Mouse (Mus musculus) MEL (cell line): ENCODE results near the gene Bphl. TPM values are rescaled to one million over a fixed set of nuclear protein-coding genes. Genes with fewer than 3 reads are reported as not detected.
A peak's percentile ranks its signal among the peaks of the same experiment; 100 is the strongest.

ENCODE experiments used
- DNase-seq: peaks from one replicate; pipeline ENCODE4 v3.0.0; 2011; ENCODE audit warnings: low read depth, low spot score
- H3K27ac ChIP-seq: 2 replicates; pipeline ENCODE4 v1.5.1; 2012; ENCODE audit warnings: low read depth, mild to moderate bottlenecking, control low read depth, low read length, moderate library complexity; ENCODE audit not compliant: control insufficient read depth
- H3K27me3 ChIP-seq, 2 experiments: fragments of 150-350 bp in 1 of 2; sonication (generic) in 1 of 2; 2 replicates each; pipeline ENCODE4 v1.6.1; 2012; ENCODE audit warnings: low read length in 2 of 2, mild to moderate bottlenecking in 2 of 2, improper control_type of control experiment in 1 of 2, moderate library complexity in 1 of 2; ENCODE audit not compliant: insufficient read depth in 2 of 2, control insufficient read depth in 1 of 2
- H3K36me3 ChIP-seq, 2 experiments: 2 replicates each; pipeline ENCODE4 v1.6.1; 2012 to 2014; ENCODE audit warnings: low read length in 2 of 2, improper control_type of control experiment in 1 of 2, inconsistent platforms in 1 of 2, mild to moderate bottlenecking in 1 of 2; ENCODE audit not compliant: insufficient read depth in 2 of 2, control insufficient read depth in 1 of 2
- H3K4me1 ChIP-seq, 2 experiments: fragments of 150-350 bp in 1 of 2; sonication (generic) in 1 of 2; 2 replicates each; pipeline ENCODE4 v1.6.1; 2012; ENCODE audit warnings: low read length in 2 of 2, improper control_type of control experiment in 1 of 2, mild to moderate bottlenecking in 1 of 2; ENCODE audit not compliant: insufficient read depth in 2 of 2, control insufficient read depth in 1 of 2
- H3K4me3 ChIP-seq, 2 experiments: fragments of 150-350 bp in 1 of 2; sonication (generic) in 1 of 2; 2 replicates each; pipeline ENCODE4 v1.5.1; 2012; ENCODE audit warnings: low read depth in 2 of 2, low read length in 2 of 2, mild to moderate bottlenecking in 2 of 2, moderate library complexity in 2 of 2, control low read depth in 1 of 2, improper control_type of control experiment in 1 of 2; ENCODE audit not compliant: control insufficient read depth in 1 of 2, insufficient read depth in 1 of 2
- H3K79me2 ChIP-seq: 2 replicates; pipeline ENCODE4 v1.6.1; 2012; ENCODE audit warnings: mild to moderate bottlenecking, low read length, moderate library complexity; ENCODE audit not compliant: control insufficient read depth, poor library complexity, insufficient read depth
- H3K9ac ChIP-seq: 2 replicates; pipeline ENCODE4 v1.6.1; 2012; ENCODE audit warnings: low read depth, mild to moderate bottlenecking, control low read depth, low read length, moderate library complexity; ENCODE audit not compliant: control insufficient read depth, poor library complexity, severe bottlenecking
- H3K9me3 ChIP-seq: fragments of 150-350 bp; sonication (generic); replicated peaks from 2 replicates; pipeline ENCODE4 v1.6.1; 2012; ENCODE audit warnings: mild to moderate bottlenecking, low read length, improper control_type of control experiment, moderate library complexity; ENCODE audit not compliant: insufficient read depth
- BHLHE40 ChIP-seq: IDR thresholded peaks from 2 replicates; pipeline ENCODE4 v1.6.1; 2012; ENCODE audit warnings: low read depth, mild to moderate bottlenecking, inconsistent platforms, low read length, improper control_type of control experiment, borderline replicate concordance
- CTCF ChIP-seq, 3 experiments: IDR thresholded peaks in 2 of 3; conservative IDR thresholded peaks in 1 of 3; 2 replicates each; pipeline ENCODE4 v1.5.1; 2011 to 2012; ENCODE audit warnings: low read length in 3 of 3, low read depth in 2 of 3, mild to moderate bottlenecking in 2 of 3, improper control_type of control experiment in 1 of 3, inconsistent platforms in 1 of 3, mixed read lengths in 1 of 3, moderate library complexity in 1 of 3; ENCODE audit not compliant: control insufficient read depth in 1 of 3, insufficient read depth in 1 of 3, poor library complexity in 1 of 3, severe bottlenecking in 1 of 3
- E2F4 ChIP-seq: IDR thresholded peaks from 2 replicates; pipeline ENCODE4 v1.6.1; 2011; ENCODE audit warnings: low read depth, low read length, improper control_type of control experiment, borderline replicate concordance
- ELF1 ChIP-seq: IDR thresholded peaks from 2 replicates; pipeline ENCODE4 v1.6.1; 2014; ENCODE audit warnings: low read depth, mild to moderate bottlenecking, inconsistent platforms, low read length, improper control_type of control experiment, moderate library complexity
- EP300 ChIP-seq, 2 experiments: IDR thresholded peaks; 2 replicates each; pipeline ENCODE4 v1.6.1; 2011; ENCODE audit warnings: improper control_type of control experiment in 2 of 2, low read length in 2 of 2, low read depth in 1 of 2, mild to moderate bottlenecking in 1 of 2
- ETS1 ChIP-seq: IDR thresholded peaks from 2 replicates; pipeline ENCODE4 v1.6.1; 2012; ENCODE audit warnings: low read depth, mild to moderate bottlenecking, inconsistent platforms, low read length, improper control_type of control experiment, moderate library complexity
- GABPA ChIP-seq: IDR thresholded peaks from 2 replicates; pipeline ENCODE4 v1.6.1; 2012; ENCODE audit warnings: low read depth, mild to moderate bottlenecking, inconsistent platforms, low read length, improper control_type of control experiment, moderate library complexity
- GATA1 ChIP-seq: IDR thresholded peaks from 2 replicates; pipeline ENCODE4 v1.6.1; 2011; ENCODE audit warnings: low read depth, low read length, improper control_type of control experiment
- HCFC1 ChIP-seq: IDR thresholded peaks from 2 replicates; pipeline ENCODE4 v1.6.1; 2012; ENCODE audit warnings: low read depth, mild to moderate bottlenecking, inconsistent platforms, low read length, improper control_type of control experiment, moderate library complexity
- MAFK ChIP-seq: IDR thresholded peaks from 2 replicates; pipeline ENCODE4 v1.6.1; 2011; ENCODE audit warnings: low read depth, mild to moderate bottlenecking, low read length, improper control_type of control experiment, borderline replicate concordance
- MAX ChIP-seq: IDR thresholded peaks from 2 replicates; pipeline ENCODE4 v1.6.1; 2011; ENCODE audit warnings: low read length, improper control_type of control experiment
- MAZ ChIP-seq: IDR thresholded peaks from 2 replicates; pipeline ENCODE4 v1.6.1; 2012; ENCODE audit warnings: low read depth, mild to moderate bottlenecking, inconsistent platforms, low read length, improper control_type of control experiment
- MXI1 ChIP-seq: IDR thresholded peaks from 2 replicates; pipeline ENCODE4 v1.6.1; 2011; ENCODE audit warnings: mild to moderate bottlenecking, low read depth, low read length, improper control_type of control experiment
- MYB ChIP-seq: IDR thresholded peaks from 2 replicates; pipeline ENCODE4 v1.6.1; 2011; ENCODE audit warnings: mild to moderate bottlenecking, low read depth, low read length, improper control_type of control experiment
- MYC ChIP-seq: IDR thresholded peaks from 2 replicates; pipeline ENCODE4 v1.6.1; 2011; ENCODE audit warnings: low read depth, mild to moderate bottlenecking, low read length, improper control_type of control experiment, moderate library complexity
- NELFE ChIP-seq: IDR thresholded peaks from 2 replicates; pipeline ENCODE4 v1.6.1; 2011; ENCODE audit warnings: low read depth, low read length, improper control_type of control experiment
- POLR2A ChIP-seq, 2 experiments: IDR thresholded peaks; 2 replicates each; pipeline ENCODE4 v1.6.1; 2011 to 2012; ENCODE audit warnings: low read length in 2 of 2, mild to moderate bottlenecking in 2 of 2, control low read depth in 1 of 2, improper control_type of control experiment in 1 of 2, low read depth in 1 of 2, moderate library complexity in 1 of 2; ENCODE audit not compliant: control insufficient read depth in 1 of 2, insufficient read depth in 1 of 2, poor library complexity in 1 of 2
- POLR2AphosphoS2 ChIP-seq: IDR thresholded peaks from 2 replicates; pipeline ENCODE4 v1.6.1; 2011; ENCODE audit warnings: low read length, improper control_type of control experiment
- RAD21 ChIP-seq: IDR thresholded peaks from 2 replicates; pipeline ENCODE4 v1.6.1; 2011; ENCODE audit warnings: mild to moderate bottlenecking, low read depth, low read length, improper control_type of control experiment
- RCOR1 ChIP-seq: IDR thresholded peaks from 2 replicates; pipeline ENCODE4 v1.6.1; 2012; ENCODE audit warnings: low read depth, mild to moderate bottlenecking, inconsistent platforms, low read length, improper control_type of control experiment
- SIN3A ChIP-seq: IDR thresholded peaks from 2 replicates; pipeline ENCODE4 v1.6.1; 2012; ENCODE audit warnings: low read length, improper control_type of control experiment, inconsistent platforms
- SMC3 ChIP-seq: IDR thresholded peaks from 2 replicates; pipeline ENCODE4 v1.6.1; 2011; ENCODE audit warnings: low read depth, low read length, improper control_type of control experiment
- TAL1 ChIP-seq: IDR thresholded peaks from 2 replicates; pipeline ENCODE4 v1.6.1; 2012; ENCODE audit warnings: mild to moderate bottlenecking, inconsistent platforms, low read length, moderate library complexity, mixed read lengths
- TBP ChIP-seq: IDR thresholded peaks from 2 replicates; pipeline ENCODE4 v1.8.0; 2011; ENCODE audit warnings: low read depth, low read length, improper control_type of control experiment
- TCF12 ChIP-seq: IDR thresholded peaks from 2 replicates; pipeline ENCODE4 v1.6.1; 2014; ENCODE audit warnings: low read depth, mild to moderate bottlenecking, inconsistent platforms, low read length, improper control_type of control experiment, moderate library complexity
- UBTF ChIP-seq: IDR thresholded peaks from 2 replicates; pipeline ENCODE4 v1.6.1; 2012; ENCODE audit warnings: low read depth, mild to moderate bottlenecking, inconsistent platforms, low read length, improper control_type of control experiment, moderate library complexity, borderline replicate concordance; ENCODE audit not compliant: insufficient read depth
- USF1 ChIP-seq: IDR thresholded peaks from 2 replicates; pipeline ENCODE4 v1.6.1; 2014; ENCODE audit warnings: low read depth, mild to moderate bottlenecking, inconsistent platforms, low read length, improper control_type of control experiment, moderate library complexity
- USF2 ChIP-seq, 2 experiments: IDR thresholded peaks; 2 replicates each; pipeline ENCODE4 v1.6.1; 2011 to 2012; ENCODE audit warnings: improper control_type of control experiment in 2 of 2, low read length in 2 of 2, borderline replicate concordance in 1 of 2, inconsistent platforms in 1 of 2, low read depth in 1 of 2, mild to moderate bottlenecking in 1 of 2; ENCODE audit not compliant: insufficient read depth in 1 of 2
- ZNF384 ChIP-seq: IDR thresholded peaks from 2 replicates; pipeline ENCODE4 v1.6.1; 2012; ENCODE audit warnings: low read depth, mild to moderate bottlenecking, inconsistent platforms, low read length, improper control_type of control experiment
- polyA plus RNA-seq, 2 experiments: library from polyadenylated mRNA; stranded (reverse) in 1 of 2; unstranded in 1 of 2; fragments of >175 nt in 1 of 2; fragments of >200 nt in 1 of 2; gene quantifications; 2 replicates each; pipeline versions ENCODE4 v1.2.1 to v1.2.4; 2012; ENCODE audit warnings: low replicate concordance in 2 of 2, low read depth in 1 of 2; ENCODE audit not compliant: insufficient read length in 2 of 2, insufficient read depth in 1 of 2, missing spikeins in 1 of 2
- total RNA-seq: library from RNA; depleted of rRNA; stranded (reverse); fragments of 300-350 nt; gene quantifications from 2 replicates; pipeline ENCODE4 v1.2.3, GENCODE M21; 2012

The Bphl gene
- total and polyA plus RNA-seq, 3 experiments, result 6.5 to 7.7 TPM; not detected in 1

- TF ChIP-seq MAZ, result no peak
- TF ChIP-seq MAX, result no peak
- no peak for TF ChIP-seq MYB
- no peak for TF ChIP-seq MAFK
- no peak for TF ChIP-seq POLR2A (IDR thresholded peaks at IDR 0.05; ENCODE audit: control insufficient read depth in 1 of 2, insufficient read depth in 1 of 2, low read depth in 1 of 2, low read length in 2 of 2, poor library complexity in 1 of 2)
- peak; percentile 9; the same call in 1 of the 2 replicates for TF ChIP-seq HCFC1
- TF ChIP-seq RAD21, result no peak
- no peak for TF ChIP-seq ZNF384
- TF ChIP-seq EP300 (IDR thresholded peaks at IDR 0.05; ENCODE audit: low read depth in 1 of 2, low read length in 2 of 2), result peak; percentile 62 to 77
- no peak for TF ChIP-seq SMC3
- TF ChIP-seq GATA1, result peak; percentile 81
- peak; percentile 89 for TF ChIP-seq GABPA
- no peak for TF ChIP-seq MXI1
- TF ChIP-seq E2F4, result no peak
- TF ChIP-seq MYC, result no peak
- TF ChIP-seq, all 39 proteins: peak for 8
These were observed 79.1 kb downstream of the Bphl start (continued) for GRCm38 (mm10) chr13:34116508-34116907.

GRCm38 (mm10) chr13:34118816-34119215 is 81.4 kb downstream of the Bphl start:
- peak; percentile 89 for DNase-seq
- no peaks in the 10 kb centered on the region for H3K79me2 ChIP-seq
- TF ChIP-seq ELF1, result no peak; the same call in 1 of the 2 replicates
- TF ChIP-seq RCOR1, result peak; percentile 95
- peak; percentile 99 for TF ChIP-seq TCF12
- TF ChIP-seq POLR2AphosphoS2, result no peak
- TF ChIP-seq MYB, result peak; percentile 97
- peak; percentile 94 for TF ChIP-seq USF1
- peak; percentile 87 for TF ChIP-seq BHLHE40
- peak; percentile 53; the same call in 1 of the 2 replicates for TF ChIP-seq MYC
- no peak for TF ChIP-seq SMC3
- TF ChIP-seq EP300 (IDR thresholded peaks at IDR 0.05; ENCODE audit: low read depth in 1 of 2, low read length in 2 of 2), result peak; percentile 96 to 98
- TF ChIP-seq NELFE, result no peak
- TF ChIP-seq CTCF (IDR thresholded peaks at IDR 0.05 in 2 of 3, conservative IDR thresholded peaks at IDR 0.05 in 1 of 3; ENCODE audit: control insufficient read depth in 1 of 3, insufficient read depth in 1 of 3, low read depth in 2 of 3, low read length in 3 of 3, poor library complexity in 1 of 3, severe bottlenecking in 1 of 3), result no peak
- TF ChIP-seq ZNF384, result peak; percentile 91
- TF ChIP-seq USF2 (IDR thresholded peaks at IDR 0.05; ENCODE audit: borderline replicate concordance in 1 of 2, insufficient read depth in 1 of 2, low read depth in 1 of 2, low read length in 2 of 2), result peak in 1 of 2 experiments; percentile 73; a peak in 2 of 4 replicates
- no peak for TF ChIP-seq E2F4
- peak; percentile 62 for TF ChIP-seq SIN3A
- peak; percentile 98 for TF ChIP-seq GATA1
- TF ChIP-seq TBP, result 0 out of 2 replicates have a peak, but pooled peaks have one; percentile 40
- TF ChIP-seq ETS1, result peak; percentile 96
- peak; percentile 37; the same call in 1 of the 2 replicates for TF ChIP-seq MAFK
- no peak; the same call in 1 of the 2 replicates for TF ChIP-seq HCFC1
- peak; percentile 86 for TF ChIP-seq TAL1
- TF ChIP-seq UBTF, result no peak
- no peak for TF ChIP-seq POLR2A (IDR thresholded peaks at IDR 0.05; ENCODE audit: control insufficient read depth in 1 of 2, insufficient read depth in 1 of 2, low read depth in 1 of 2, low read length in 2 of 2, poor library complexity in 1 of 2)
- peak; percentile 25; the same call in 1 of the 2 replicates for TF ChIP-seq MAZ
- H3K4me3 ChIP-seq, result peak overlapping the region; percentile 4 to 24; a peak in 3 of 4 replicates
- no peaks in the 10 kb centered on the region for H3K9me3 ChIP-seq
- peaks cover 0 to 54% of the 10 kb centered on the region in 2 experiments; a peak in 2 of 4 replicates for H3K36me3 ChIP-seq
- H3K27me3 ChIP-seq, result no peaks in the 10 kb centered on the region
- 0 out of 2 replicates have a peak overlapping the region, but pooled peaks have one; percentile 17 for H3K9ac ChIP-seq
- H3K27ac ChIP-seq, result peak overlapping the region; percentile 81
- H3K4me1 ChIP-seq, result peaks cover 50 to 64% of the 10 kb centered on the region in 2 experiments
